Mouse (Mus musculus) hindbrain, embryonic 16.5 days (tissue): Measurements from ENCODE around the gene Dapp1. TPM values are rescaled to one million over a fixed set of nuclear protein-coding genes. Genes with fewer than 3 reads are reported as not detected.

Experiments
- ATAC-seq: fragments of 200-750 bp; cut with Nextera tagmentation; 2 replicates; pipeline ENCODE4 v1.8.0; 2017; ENCODE audit warnings: moderate TSS enrichment, moderate library complexity
- H3K27ac ChIP-seq: fragments of 300-500 bp; sonication (generic); 2 replicates; pipeline ENCODE4 v1.5.1; 2014; ENCODE audit warnings: low read depth, mild to moderate bottlenecking, control low read depth, low read length, moderate library complexity
- H3K27me3 ChIP-seq: fragments of 300-500 bp; sonication (generic); replicated peaks from 2 replicates; pipeline ENCODE4 v1.6.1; 2014; ENCODE audit warnings: low read length; ENCODE audit not compliant: control insufficient read depth, insufficient read depth
- H3K36me3 ChIP-seq: fragments of 300-500 bp; sonication (generic); 2 replicates; pipeline ENCODE4 v1.6.1; 2014; ENCODE audit warnings: mild to moderate bottlenecking, low read length, moderate library complexity, mixed read lengths; ENCODE audit not compliant: control insufficient read depth, insufficient read depth
- H3K4me1 ChIP-seq: fragments of 300-500 bp; sonication (generic); 2 replicates; pipeline ENCODE4 v1.6.1; 2014; ENCODE audit warnings: low read depth, low read length; ENCODE audit not compliant: control insufficient read depth, insufficient read depth
- H3K4me2 ChIP-seq: fragments of 300-500 bp; sonication (generic); 2 replicates; pipeline ENCODE4 v1.6.1; 2014; ENCODE audit warnings: mild to moderate bottlenecking, low read length, control low read depth, moderate library complexity
- H3K4me3 ChIP-seq: fragments of 300-500 bp; sonication (generic); 2 replicates; pipeline ENCODE4 v1.5.1; 2014; ENCODE audit warnings: mild to moderate bottlenecking, low read length, control low read depth, moderate library complexity
- H3K9ac ChIP-seq: fragments of 300-500 bp; sonication (generic); 2 replicates; pipeline ENCODE4 v1.6.1; 2014; ENCODE audit warnings: low read depth, mild to moderate bottlenecking, control low read depth, low read length, moderate library complexity
- H3K9me3 ChIP-seq: fragments of 300-500 bp; sonication (generic); 2 replicates; pipeline ENCODE4 v1.6.1; 2014; ENCODE audit warnings: mild to moderate bottlenecking, low read length, moderate library complexity; ENCODE audit not compliant: control insufficient read depth
- WGBS: fragments of 180-500 bp; shearing (Covaris S2); extraction: QIAGEN DNeasy Blood & Tissue Kit; methylation state at CpG from one replicate; pipeline ENCODE4 v1.1.7; 2014; 5-methylcytosine and 5-hydroxymethylcytosine counted together
- polyA plus RNA-seq: library from polyadenylated mRNA; unstranded; fragments of >200 nt; fragmentation: Nextera tagmentation; extraction: Ambion mirVana; gene quantifications from 2 replicates; pipeline ENCODE4 v1.2.1, GENCODE M21; 2015

Dapp1 gene
- polyA plus RNA-seq, 1 experiment from 2014 or later: 3.0 TPM

GRCm38 (mm10) chr3:137942098-137942622 lies 39.2 kb downstream of the Dapp1 start:
- whole genome bisulfite sequencing: 88% methylated on average over 12 of the region's 12 CpGs
- ATAC-seq: no peak
- Histone ChIP-seq H3K27me3 (no peaks in the 10 kb centered on the region), H3K9ac (no peak overlapping the region), H3K36me3 (no peaks in the 10 kb centered on the region), H3K4me1 (no peaks in the 10 kb centered on the region), H3K4me2 (no peak overlapping the region), H3K27ac (no peak overlapping the region), H3K4me3 (no peak overlapping the region), H3K9me3 (no peaks in the 10 kb centered on the region)

- H3K27ac ChIP-seq: no peak overlapping the region
- ATAC-seq: no peak
- no peak overlapping the region for H3K4me2 ChIP-seq
- no peaks in the 10 kb centered on the region for H3K4me1 ChIP-seq
- no peaks in the 10 kb centered on the region for H3K36me3 ChIP-seq
- H3K9ac ChIP-seq: no peak overlapping the region
- no peaks in the 10 kb centered on the region for H3K27me3 ChIP-seq
- no peak overlapping the region for H3K4me3 ChIP-seq
- no peaks in the 10 kb centered on the region for H3K9me3 ChIP-seq
These were observed 39.8 kb downstream of the Dapp1 start for GRCm38 (mm10) chr3:137941555-137941954.

GRCm38 (mm10) chr3:137940757-137941156 lies 40.6 kb downstream of the Dapp1 start:
- no peak for ATAC-seq
- Histone ChIP-seq H3K27me3 (no peaks in the 10 kb centered on the region), H3K36me3 (no peaks in the 10 kb centered on the region), H3K4me1 (no peaks in the 10 kb centered on the region), H3K9me3 (no peaks in the 10 kb centered on the region), H3K27ac (no peak overlapping the region), H3K9ac (no peak overlapping the region), H3K4me3 (no peak overlapping the region), H3K4me2 (no peak overlapping the region)
- WGBS: 77% methylated on average over 4 of the region's 4 CpGs

- H3K27me3 ChIP-seq: no peaks in the 10 kb centered on the region
- 0 out of 2 replicates have a peak overlapping the region, but pooled peaks have one; percentile 5 for H3K4me3 ChIP-seq
- ATAC-seq: peak; percentile 76
- 43% methylated on average over 6 of the region's 6 CpGs for WGBS
- no peak overlapping the region for H3K27ac ChIP-seq
- H3K4me2 ChIP-seq: peak overlapping the region; percentile 21
- no peak overlapping the region for H3K9ac ChIP-seq
- no peaks in the 10 kb centered on the region for H3K4me1 ChIP-seq
- H3K36me3 ChIP-seq: no peaks in the 10 kb centered on the region
- H3K9me3 ChIP-seq: no peaks in the 10 kb centered on the region
These were observed 42.7 kb downstream of the Dapp1 start for GRCm38 (mm10) chr3:137938608-137939007.

- H3K9ac ChIP-seq: no peak overlapping the region
- 39% methylated on average over 6 of the region's 6 CpGs for WGBS
- H3K9me3 ChIP-seq: no peaks in the 10 kb centered on the region
- H3K27me3 ChIP-seq: no peaks in the 10 kb centered on the region
- no peak overlapping the region for H3K4me2 ChIP-seq
- H3K4me1 ChIP-seq: no peaks in the 10 kb centered on the region
- no peaks in the 10 kb centered on the region; the same call in 1 of the 2 replicates for H3K36me3 ChIP-seq
- no peak overlapping the region for H3K27ac ChIP-seq
- H3K4me3 ChIP-seq: no peak overlapping the region
- ATAC-seq: no peak
These were observed 44.8 kb downstream of the Dapp1 start for GRCm38 (mm10) chr3:137936541-137936940.

GRCm38 (mm10) chr3:137935570-137936525 lies 45.5 kb downstream of the Dapp1 start:
- no peak overlapping the region for H3K9ac ChIP-seq
- H3K4me1 ChIP-seq: no peaks in the 10 kb centered on the region
- ATAC-seq: 0 out of 2 replicates have a peak, but pooled peaks have one; percentile 37
- H3K9me3 ChIP-seq: no peaks in the 10 kb centered on the region
- no peak overlapping the region for H3K4me2 ChIP-seq
- no peak overlapping the region for H3K27ac ChIP-seq
- 35% methylated on average over 5 of the region's 5 CpGs for WGBS
- H3K4me3 ChIP-seq: no peak overlapping the region
- H3K36me3 ChIP-seq: no peaks in the 10 kb centered on the region; the same call in 1 of the 2 replicates
- no peaks in the 10 kb centered on the region for H3K27me3 ChIP-seq

- Histone ChIP-seq H3K27ac (no peak overlapping the region), H3K9ac (no peak overlapping the region), H3K36me3 (peaks cover 7% of the 10 kb centered on the region), H3K4me1 (no peaks in the 10 kb centered on the region), H3K27me3 (no peaks in the 10 kb centered on the region), H3K4me2 (no peak overlapping the region), H3K9me3 (no peaks in the 10 kb centered on the region), H3K4me3 (no peak overlapping the region)
- no peak for ATAC-seq
- 85% methylated on average over 3 of the region's 3 CpGs for whole genome bisulfite sequencing
These were observed 47.4 kb downstream of the Dapp1 start for GRCm38 (mm10) chr3:137933986-137934385.

GRCm38 (mm10) chr3:137932748-137933147 lies 48.6 kb downstream of the Dapp1 start:
- no peaks in the 10 kb centered on the region for H3K9me3 ChIP-seq
- no peak for ATAC-seq
- no peak overlapping the region for H3K4me3 ChIP-seq
- no peak overlapping the region for H3K9ac ChIP-seq
- H3K27ac ChIP-seq: no peak overlapping the region
- WGBS: 77% methylated on average over 7 of the region's 7 CpGs
- H3K4me1 ChIP-seq: no peaks in the 10 kb centered on the region
- H3K27me3 ChIP-seq: no peaks in the 10 kb centered on the region
- H3K4me2 ChIP-seq: no peak overlapping the region
- peaks cover 7% of the 10 kb centered on the region for H3K36me3 ChIP-seq

- H3K4me1 ChIP-seq: no peaks in the 10 kb centered on the region
- no peak overlapping the region for H3K4me2 ChIP-seq
- H3K9ac ChIP-seq: no peak overlapping the region
- peaks cover 14% of the 10 kb centered on the region for H3K36me3 ChIP-seq
- H3K9me3 ChIP-seq: no peaks in the 10 kb centered on the region
- H3K27ac ChIP-seq: no peak overlapping the region
- H3K4me3 ChIP-seq: no peak overlapping the region
- no peak for ATAC-seq
- H3K27me3 ChIP-seq: no peaks in the 10 kb centered on the region
- 96% methylated on average over 3 of the region's 3 CpGs for WGBS
These were observed 51.4 kb downstream of the Dapp1 start for GRCm38 (mm10) chr3:137929940-137930339.
